In the genomic region with DNA sequence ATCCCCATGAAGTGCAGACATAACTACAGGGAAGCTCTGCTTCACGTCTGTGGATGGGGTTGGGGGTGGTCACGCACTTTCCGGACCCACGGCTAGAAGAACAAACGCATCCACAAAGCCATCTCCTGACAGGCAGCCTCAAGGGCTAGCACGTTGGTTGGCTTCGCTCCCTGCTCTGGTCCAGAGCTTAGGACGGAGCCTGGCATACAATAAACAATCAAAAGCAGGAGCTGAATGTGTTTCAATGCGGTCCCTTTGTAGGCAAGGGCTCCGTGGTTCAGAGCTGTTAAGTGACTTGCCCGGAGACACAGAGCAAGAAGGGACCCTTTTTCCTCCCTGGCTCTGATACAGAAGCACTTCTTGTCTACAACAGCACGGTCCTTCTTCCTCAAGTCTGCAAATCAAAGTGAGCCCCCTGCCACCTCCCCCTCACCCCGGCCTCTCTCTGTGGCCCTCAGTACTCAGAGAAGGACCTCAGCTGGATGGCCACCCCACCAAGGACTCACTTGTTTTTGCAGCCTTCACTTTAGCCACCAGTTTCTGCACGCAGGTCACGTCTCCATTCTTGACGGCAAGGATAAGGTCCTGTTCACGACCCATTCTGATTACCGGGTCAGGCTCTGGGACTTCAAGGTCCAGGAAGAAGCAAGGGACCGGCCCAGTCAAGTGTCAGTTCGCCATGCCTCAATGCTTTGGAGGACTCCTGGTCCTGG, we compare ENCODE assay signal across 9 mouse cellular contexts. TPM values are rescaled to one million over a fixed set of nuclear protein-coding genes. Genes with fewer than 3 reads are reported as not detected.
DNase-seq lines count a peak whose midpoint lies in the region; ATAC-seq and TF ChIP-seq lines count a peak whose summit lies in the region.
"Had no signal": no experiment of that assay in that cellular context is flagged by ENCODE, and none has a peak within 500 bp of the region (broad histone marks: within the 10 kb centered on the region; RNA-seq: fewer than 3 reads in every experiment).

No protein-coding gene starts in this region.

- no peak for TF ChIP-seq CTCF in midbrain, postnatal 0 days (IDR thresholded peaks at IDR 0.05)
- no peak for TF ChIP-seq CTCF in thymus, adult 2 months (IDR thresholded peaks at IDR 0.05; ENCODE audit: borderline replicate concordance, control insufficient read depth, extremely low read depth, insufficient read depth, low read length, poor library complexity)

- peak overlapping the region; percentile 96 for H3K4me3 ChIP-seq in kidney, embryonic 16.5 days (ENCODE audit: low read length)
- peak overlapping the region; percentile 89 for H3K4me3 ChIP-seq in forebrain, embryonic 10.5 days
- peak overlapping the region; percentile 72 for H3K4me3 ChIP-seq in intestine, embryonic 15.5 days (replicated peaks)
- peak overlapping the region; percentile 91; the same call in 1 of the 2 replicates for H3K4me3 ChIP-seq in midbrain, postnatal 0 days (ENCODE audit: low read depth, low read length)
- no peak overlapping the region for H3K4me3 ChIP-seq in thymus, adult 2 months (ENCODE audit: control insufficient read depth, insufficient read depth, low read length)

- peak overlapping the region; percentile 91 for H3K9ac ChIP-seq in kidney, embryonic 16.5 days (replicated peaks; ENCODE audit: low read length)
- peak overlapping the region; percentile 86 for H3K9ac ChIP-seq in intestine, embryonic 15.5 days
- peak overlapping the region; percentile 39; the same call in 1 of the 2 replicates for H3K9ac ChIP-seq in midbrain, postnatal 0 days (replicated peaks; ENCODE audit: low read length, poor library complexity, severe bottlenecking)

- H3K36me3 ChIP-seq in kidney, embryonic 16.5 days (ENCODE audit: insufficient read depth, low read length): peaks cover 21% of the 10 kb centered on the region
- peaks cover 59% of the 10 kb centered on the region for H3K36me3 ChIP-seq in forebrain, embryonic 10.5 days (replicated peaks)
- peaks cover 7% of the 10 kb centered on the region; the same call in 1 of the 2 replicates for H3K36me3 ChIP-seq in intestine, embryonic 15.5 days
- no peaks in the 10 kb centered on the region for H3K36me3 ChIP-seq in midbrain, postnatal 0 days (ENCODE audit: insufficient read depth, low read length)
- no peaks in the 10 kb centered on the region for H3K36me3 ChIP-seq in thymus, adult 2 months (ENCODE audit: control insufficient read depth, insufficient read depth, low read length)

- DNase-seq in kidney, adult 11 months: no peak
- no peak for DNase-seq in forebrain, embryonic 10.5 days (ENCODE audit: extremely low spot score, low spot score)
- no peak for DNase-seq in midbrain, postnatal 0 days (ENCODE audit: low spot score)
- no peak for DNase-seq in cerebellum, postnatal 25 days
- DNase-seq in frontal cortex, postnatal 25 days (ENCODE audit: low spot score in 2 of 2): no peak
- no peak for DNase-seq in thymus, adult 2 months
- DNase-seq: cerebellum, postnatal 10 days had no signal

- H3K27me3 ChIP-seq in kidney, embryonic 16.5 days (ENCODE audit: insufficient read depth, low read length): no peaks in the 10 kb centered on the region
- no peaks in the 10 kb centered on the region for H3K27me3 ChIP-seq in forebrain, embryonic 10.5 days (ENCODE audit: poor library complexity, severe bottlenecking)
- no peaks in the 10 kb centered on the region for H3K27me3 ChIP-seq in intestine, embryonic 15.5 days (replicated peaks)
- no peaks in the 10 kb centered on the region for H3K27me3 ChIP-seq in midbrain, postnatal 0 days (ENCODE audit: insufficient read depth, low read length)
- H3K27me3 ChIP-seq in thymus, adult 2 months (ENCODE audit: control insufficient read depth, insufficient read depth, low read length): no peaks in the 10 kb centered on the region

- H3K4me2 ChIP-seq in kidney, embryonic 16.5 days (replicated peaks; ENCODE audit: low read depth, low read length): peak overlapping the region; percentile 75
- H3K4me2 ChIP-seq in intestine, embryonic 15.5 days (replicated peaks): peak overlapping the region; percentile 86
- peak overlapping the region; percentile 95 for H3K4me2 ChIP-seq in midbrain, postnatal 0 days (ENCODE audit: low read depth, low read length, poor library complexity, severe bottlenecking)

- H3K9me3 ChIP-seq in kidney, embryonic 16.5 days (ENCODE audit: low read length): no peaks in the 10 kb centered on the region
- H3K9me3 ChIP-seq in forebrain, embryonic 10.5 days: no peaks in the 10 kb centered on the region
- no peaks in the 10 kb centered on the region for H3K9me3 ChIP-seq in intestine, embryonic 15.5 days
- no peaks in the 10 kb centered on the region for H3K9me3 ChIP-seq in midbrain, postnatal 0 days (ENCODE audit: low read length)

- WGBS in kidney, embryonic 16.5 days: 69% methylated on average over 20 of the region's 20 CpGs
- 88% methylated on average over 20 of the region's 20 CpGs for WGBS in forebrain, embryonic 10.5 days
- WGBS in intestine, embryonic 15.5 days: 71% methylated on average over 20 of the region's 20 CpGs
- 74% methylated on average over 20 of the region's 20 CpGs for WGBS in midbrain, postnatal 0 days
- WGBS in thymus, adult 2 months: 94% methylated on average over 20 of the region's 20 CpGs

- peaks cover 68% of the 10 kb centered on the region for H3K4me1 ChIP-seq in kidney, embryonic 16.5 days (ENCODE audit: insufficient read depth, low read length)
- H3K4me1 ChIP-seq in forebrain, embryonic 10.5 days: peaks cover 83% of the 10 kb centered on the region
- peaks cover 64% of the 10 kb centered on the region for H3K4me1 ChIP-seq in intestine, embryonic 15.5 days (replicated peaks)
- H3K4me1 ChIP-seq in midbrain, postnatal 0 days (ENCODE audit: insufficient read depth, low read length): peaks cover 9% of the 10 kb centered on the region; the same call in 1 of the 2 replicates
- H3K4me1 ChIP-seq in thymus, adult 2 months (replicated peaks; ENCODE audit: control insufficient read depth, insufficient read depth, low read length): peaks cover 27% of the 10 kb centered on the region

- ATAC-seq in kidney, embryonic 16.5 days (ENCODE audit: low FRiP score, low TSS enrichment): no peak
- no peak for ATAC-seq in intestine, embryonic 15.5 days
- no peak for ATAC-seq in midbrain, postnatal 0 days (ENCODE audit: low FRiP score)

- no peak for TF ChIP-seq POLR2A in thymus, adult 2 months (IDR thresholded peaks at IDR 0.05; ENCODE audit: control insufficient read depth, extremely low read depth, insufficient read depth, low read length, poor library complexity)

- peak overlapping the region; percentile 87; the same call in 1 of the 2 replicates for H3K27ac ChIP-seq in kidney, embryonic 16.5 days (ENCODE audit: low read length)
- H3K27ac ChIP-seq in forebrain, embryonic 10.5 days: peak overlapping the region; percentile 96; the same call in 1 of the 2 replicates
- H3K27ac ChIP-seq in intestine, embryonic 15.5 days: peak overlapping the region; percentile 83
- peak overlapping the region; percentile 27 for H3K27ac ChIP-seq in midbrain, postnatal 0 days (ENCODE audit: low read depth, low read length)
- no peak overlapping the region for H3K27ac ChIP-seq in thymus, adult 2 months (ENCODE audit: control insufficient read depth, insufficient read depth, low read length)

RNA-seq across cellular contexts. Expression of a gene that starts 1.9 kb away (rescaled TPM):
- 21.5 and 23.6 TPM in 2 replicates for polyA plus RNA-seq in kidney, embryonic 16.5 days (2015; fragmentation: Nextera tagmentation; extraction: Ambion mirVana)
- 18.3 and 19.2 TPM in 2 replicates for polyA plus RNA-seq in forebrain, embryonic 10.5 days (2016; fragmentation: Nextera tagmentation; extraction: Ambion mirVana)
- polyA plus RNA-seq in intestine, embryonic 15.5 days (2015; fragmentation: Nextera tagmentation; extraction: Ambion mirVana): 12.0 and 12.1 TPM in 2 replicates
- total RNA-seq in midbrain, postnatal 0 days (2014; rRNA removed): 18.5 and 27.9 TPM in 2 replicates
- polyA plus RNA-seq in midbrain, postnatal 0 days (2015; fragmentation: Nextera tagmentation; extraction: Ambion mirVana): 7.2 and 8.3 TPM in 2 replicates
- 13.7 and 15.4 TPM in 2 replicates for polyA plus RNA-seq in thymus, adult 2 months (2012; rRNA removed)

RNA-seq across cellular contexts. Expression of a gene that starts 3.0 kb away (rescaled TPM):
- 48.1 and 50.2 TPM in 2 replicates for polyA plus RNA-seq in kidney, embryonic 16.5 days (2015; fragmentation: Nextera tagmentation; extraction: Ambion mirVana)
- polyA plus RNA-seq in forebrain, embryonic 10.5 days (2016; fragmentation: Nextera tagmentation; extraction: Ambion mirVana): 34.7 and 41.0 TPM in 2 replicates
- 31.3 and 34.9 TPM in 2 replicates for polyA plus RNA-seq in intestine, embryonic 15.5 days (2015; fragmentation: Nextera tagmentation; extraction: Ambion mirVana)
- 25.0 and 27.7 TPM in 2 replicates for total RNA-seq in midbrain, postnatal 0 days (2014; rRNA removed)
- 14.8 and 15.5 TPM in 2 replicates for polyA plus RNA-seq in midbrain, postnatal 0 days (2015; fragmentation: Nextera tagmentation; extraction: Ambion mirVana)
- 31.6 and 34.3 TPM in 2 replicates for polyA plus RNA-seq in thymus, adult 2 months (2012; rRNA removed)

RNA-seq across cellular contexts. Expression of a gene that starts 12.3 kb away (rescaled TPM):
- polyA plus RNA-seq in kidney, embryonic 16.5 days (2015; fragmentation: Nextera tagmentation; extraction: Ambion mirVana): 58.3 and 64.5 TPM in 2 replicates
- 7.5 and 7.6 TPM in 2 replicates for polyA plus RNA-seq in forebrain, embryonic 10.5 days (2016; fragmentation: Nextera tagmentation; extraction: Ambion mirVana)
- polyA plus RNA-seq in intestine, embryonic 15.5 days (2015; fragmentation: Nextera tagmentation; extraction: Ambion mirVana): 77.2 and 80.6 TPM in 2 replicates
- 0.99 and 1.0 TPM in 2 replicates for total RNA-seq in midbrain, postnatal 0 days (2014; rRNA removed)
- 0.51 and 0.81 TPM in 2 replicates for polyA plus RNA-seq in midbrain, postnatal 0 days (2015; fragmentation: Nextera tagmentation; extraction: Ambion mirVana)
- polyA plus RNA-seq in thymus, adult 2 months (2012; rRNA removed): 54.5 and 68.6 TPM in 2 replicates

RNA-seq across cellular contexts. Expression of a gene that starts 46.3 kb away (rescaled TPM):
- polyA plus RNA-seq in kidney, embryonic 16.5 days (2015; fragmentation: Nextera tagmentation; extraction: Ambion mirVana): 33.4 and 34.5 TPM in 2 replicates
- polyA plus RNA-seq in forebrain, embryonic 10.5 days (2016; fragmentation: Nextera tagmentation; extraction: Ambion mirVana): 36.8 and 38.1 TPM in 2 replicates
- polyA plus RNA-seq in intestine, embryonic 15.5 days (2015; fragmentation: Nextera tagmentation; extraction: Ambion mirVana): 18.6 and 20.8 TPM in 2 replicates
- total RNA-seq in midbrain, postnatal 0 days (2014; rRNA removed): 26.5 and 32.7 TPM in 2 replicates
- 14.6 and 15.9 TPM in 2 replicates for polyA plus RNA-seq in midbrain, postnatal 0 days (2015; fragmentation: Nextera tagmentation; extraction: Ambion mirVana)
- polyA plus RNA-seq in thymus, adult 2 months (2012; rRNA removed): 84.7 and 91.9 TPM in 2 replicates

RNA-seq across cellular contexts. Expression of a gene that starts 46.7 kb away (rescaled TPM):
- polyA plus RNA-seq in kidney, embryonic 16.5 days (2015; fragmentation: Nextera tagmentation; extraction: Ambion mirVana): 12.6 and 14.2 TPM in 2 replicates
- polyA plus RNA-seq in forebrain, embryonic 10.5 days (2016; fragmentation: Nextera tagmentation; extraction: Ambion mirVana): 0.06 and 0.11 TPM in 2 replicates
- polyA plus RNA-seq in intestine, embryonic 15.5 days (2015; fragmentation: Nextera tagmentation; extraction: Ambion mirVana): 95.2 and 111 TPM in 2 replicates
- total RNA-seq in midbrain, postnatal 0 days (2014; rRNA removed): not detected in 2 replicates
- 0.09 and 0.29 TPM in 2 replicates for polyA plus RNA-seq in midbrain, postnatal 0 days (2015; fragmentation: Nextera tagmentation; extraction: Ambion mirVana)
- 5.4 and 6.1 TPM in 2 replicates for polyA plus RNA-seq in thymus, adult 2 months (2012; rRNA removed)

Comparison
In these comparisons a context has a peak if more than half of its experiments do, and no peak if none do; other contexts are left out.
1. H3K9ac ChIP-seq: peak in every context shown above with its lines; median percentile 91 in kidney, embryonic 16.5 days; 86 in intestine, embryonic 15.5 days; 39 in midbrain, postnatal 0 days.